Mouse (Mus musculus): Measurements from ENCODE around the gene Pdzd9.
A peak's percentile ranks its signal among the peaks of the same experiment; 100 is the strongest.

Gene Pdzd9

DNA sequence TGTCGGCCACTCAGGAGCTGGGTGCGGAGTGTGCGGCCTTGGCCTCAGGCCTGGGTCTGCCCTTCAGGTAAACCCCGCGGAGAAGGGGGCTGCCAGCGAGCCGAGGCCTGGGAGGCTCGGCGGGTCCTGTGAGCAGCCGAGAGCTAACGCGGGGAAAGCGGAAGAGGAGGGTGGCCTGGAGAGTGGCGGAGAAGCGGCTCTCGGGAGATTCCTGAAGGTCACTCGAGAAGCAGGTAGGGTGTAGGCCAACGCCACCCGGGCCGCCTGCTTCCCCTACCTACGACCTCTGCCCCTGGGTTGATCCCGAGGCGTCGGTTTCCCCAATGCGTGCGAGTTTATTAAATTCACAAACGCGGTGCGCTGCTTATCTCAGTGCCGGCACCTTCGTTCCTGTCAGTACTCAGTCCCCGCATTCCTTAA lies 34.8 kb downstream of the Pdzd9 start:
- DNase-seq (ENCODE audit: low spot score), result no peak

DNA sequence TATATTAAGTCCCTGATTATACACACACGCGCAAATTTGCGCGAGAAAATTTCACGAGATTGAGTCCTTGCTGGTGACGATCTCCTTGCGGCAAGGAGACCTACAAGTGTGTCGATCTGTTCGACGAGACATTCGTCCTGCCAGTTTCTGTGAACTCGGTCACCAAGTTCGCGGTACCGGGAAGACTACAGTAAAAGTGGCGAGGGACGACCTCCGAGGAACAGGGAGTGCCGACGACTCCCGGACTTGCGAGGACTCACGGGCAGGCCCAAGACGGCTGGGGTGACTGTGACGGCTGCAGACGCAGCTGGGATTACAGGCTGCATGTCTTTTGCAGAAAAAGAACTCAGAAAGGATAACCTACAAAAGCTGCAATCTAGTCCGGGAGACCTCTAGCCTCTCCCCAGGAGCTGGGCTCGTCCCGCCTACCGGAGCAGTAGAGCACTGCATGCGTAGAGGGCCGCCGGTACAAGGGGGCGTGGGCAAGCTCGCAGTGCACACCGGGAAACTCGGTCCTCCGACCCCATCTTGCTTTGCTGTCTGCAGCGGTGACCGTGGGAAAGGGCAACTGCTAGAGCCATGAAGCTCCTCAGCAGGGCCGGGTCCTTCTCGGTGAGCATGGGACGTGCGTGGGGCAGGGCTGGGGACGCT lies 35.3 kb downstream of the Pdzd9 start, which contains the start of gene Uqcrc2:
Gene Uqcrc2, plus strand, starts transcription at position 466 of the 651 bp plus-strand sequence.
- DNase-seq (ENCODE audit: low spot score), result peak; percentile 75

DNA sequence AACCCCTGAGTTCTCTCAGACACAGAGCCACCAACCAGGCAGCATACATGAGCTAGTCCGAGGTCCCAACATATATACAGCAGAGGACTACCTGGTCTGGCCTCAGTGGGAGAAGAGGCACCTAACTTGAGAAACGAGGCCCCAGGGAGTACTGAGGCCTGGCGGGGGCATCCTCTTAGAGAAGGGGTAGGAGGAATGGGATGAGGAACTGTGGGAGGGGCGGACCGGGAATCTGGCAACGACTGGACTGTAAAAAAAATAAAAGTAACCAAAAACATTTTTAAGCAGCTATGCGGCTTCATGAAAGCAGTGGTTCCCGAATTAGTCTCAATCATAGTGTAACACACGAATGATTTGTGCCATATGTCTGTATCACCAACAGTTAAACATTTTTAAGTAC lies 35.8 kb downstream of the Pdzd9 start:
- DNase-seq (ENCODE audit: low spot score), result no peak

GRCm38 (mm10) chr7:120632518-120632917 lies 37.6 kb downstream of the Pdzd9 start:
- DNase-seq (ENCODE audit: low spot score), result peak; percentile 23

DNA sequence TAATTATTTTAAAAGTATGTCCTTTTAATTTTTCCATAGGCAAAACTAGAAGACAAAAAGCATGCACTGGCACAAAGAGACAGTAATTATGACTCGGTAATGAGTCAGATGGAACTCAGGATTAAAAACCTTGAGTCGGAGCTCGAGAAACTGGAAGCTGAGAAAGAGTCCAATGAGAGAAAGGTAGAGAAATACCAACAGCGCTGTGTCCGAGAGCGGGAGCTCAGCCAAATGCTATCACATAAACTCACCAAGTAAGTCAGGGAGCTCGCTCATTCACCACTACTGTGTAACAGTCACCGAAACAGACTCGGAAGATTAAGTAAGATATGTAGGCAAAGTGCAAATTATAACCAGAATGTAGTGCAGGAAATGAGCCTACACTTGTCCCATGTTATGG lies 49.3 kb downstream of the Pdzd9 start:
- no peak for DNase-seq (ENCODE audit: low spot score)

DNA sequence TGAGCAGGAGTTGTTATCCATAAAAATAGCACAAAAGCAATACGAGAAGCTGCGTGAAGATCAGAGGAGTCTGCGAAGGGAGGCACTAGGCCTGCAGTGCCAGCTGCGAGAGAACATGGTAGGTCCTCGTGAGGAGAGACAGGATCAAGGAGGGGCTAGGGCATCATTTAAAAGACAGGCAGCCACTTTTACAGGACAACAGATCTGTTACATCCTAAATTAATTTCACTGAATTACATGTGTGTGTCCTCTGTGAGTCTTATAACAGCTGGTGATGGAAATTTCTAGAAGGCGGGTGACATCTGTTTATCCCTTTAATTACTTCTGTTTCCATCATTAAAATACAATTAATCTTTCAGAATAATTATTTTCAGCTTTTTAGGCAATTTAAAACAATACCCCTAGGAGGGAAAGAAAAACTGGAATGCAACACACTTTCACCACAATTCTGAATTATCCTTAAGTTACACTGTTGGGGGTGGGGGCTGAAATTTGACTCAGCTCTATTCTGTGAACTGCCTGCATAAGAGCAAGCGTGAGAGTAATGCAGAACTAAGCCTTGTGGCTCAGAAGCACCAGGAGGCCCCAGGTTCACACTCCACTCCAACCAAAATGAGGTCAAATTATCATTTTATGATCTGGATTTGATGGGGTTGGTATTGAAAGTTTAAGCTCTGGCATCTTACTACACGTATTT lies 49.9 kb downstream of the Pdzd9 start:
- no peak for DNase-seq (ENCODE audit: low spot score)

Measured in left cerebral cortex, adult 11 months (tissue).